Mouse (Mus musculus): Measurements from ENCODE around the gene Defb25.

DNA sequence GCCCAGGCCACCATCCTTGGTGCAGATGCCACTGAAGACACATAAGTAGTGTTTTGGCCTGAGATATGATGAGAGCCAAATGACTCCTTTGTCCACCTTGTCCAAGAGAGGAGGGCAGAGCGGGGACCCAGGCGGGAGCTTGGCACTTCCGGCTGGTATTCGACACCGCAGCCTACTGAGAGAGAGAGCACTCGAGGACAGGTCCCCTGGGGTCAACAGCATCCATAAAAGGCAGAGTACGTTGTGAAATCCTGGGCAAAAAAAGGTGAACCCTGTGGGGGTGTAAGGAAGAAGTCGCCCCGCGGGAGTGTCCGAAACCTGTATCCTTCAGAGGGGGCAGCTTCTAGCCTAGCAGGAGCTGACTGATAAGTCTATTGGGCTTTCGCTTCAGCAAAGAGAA, 49.3 kb upstream of the Defb25 start:
- TF ChIP-seq CTCF (IDR thresholded peaks at IDR 0.05; ENCODE audit: insufficient read depth, low read depth, low read length), result no peak
- no peak for TF ChIP-seq POLR2A (IDR thresholded peaks at IDR 0.05; ENCODE audit: insufficient read depth, low read depth, low read length)

All from olfactory bulb, adult 2 months (tissue).